Mouse (Mus musculus): ENCODE measurements at regions not wholly inside any gene's neighbourhood (a gene's known extent, or its start where the extent isn't known, plus 50 kb on each side); places are given as distances from the start of the nearest gene placed in this dataset.
"Not testable (repeated sequence)": the region's sequence is repeated elsewhere in the genome, so short reads cannot be mapped to it uniquely, and the experiment has no call there.

GRCm38 (mm10) chr10:66641966-66642365, 454.0 kb upstream of the Jmjd1c start:
- DNase-seq (ENCODE audit: low read depth, low spot score): no peak

GRCm38 (mm10) chr10:66643160-66643559, 452.8 kb upstream of the Jmjd1c start:
- no peak for DNase-seq (ENCODE audit: low read depth, low spot score)

- no peak for DNase-seq (ENCODE audit: low read depth, low spot score)
Measured at GRCm38 (mm10) chr10:66657520-66657919, 438.4 kb upstream of the Jmjd1c start.

DNA sequence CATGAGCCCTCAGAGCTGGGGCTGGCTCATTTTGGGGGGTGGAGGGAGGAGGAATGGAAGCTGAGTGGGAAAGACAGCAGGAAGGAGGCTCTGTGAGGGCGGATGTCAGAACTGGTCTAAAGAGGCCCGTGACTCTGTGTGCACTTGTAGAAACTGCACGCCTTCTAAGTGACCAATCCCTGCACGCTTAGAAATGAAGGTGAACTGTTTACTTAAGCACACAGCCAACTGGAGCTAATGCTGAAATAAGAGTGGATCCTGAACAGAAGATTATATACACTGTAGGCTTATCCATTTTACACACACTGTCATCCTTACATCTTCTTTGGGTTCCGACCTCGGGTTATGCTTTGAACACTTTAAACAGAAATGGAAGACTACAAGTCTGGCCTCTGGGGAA, 412.8 kb upstream of the Jmjd1c start:
- no peak for DNase-seq (ENCODE audit: low read depth, low spot score)

DNA sequence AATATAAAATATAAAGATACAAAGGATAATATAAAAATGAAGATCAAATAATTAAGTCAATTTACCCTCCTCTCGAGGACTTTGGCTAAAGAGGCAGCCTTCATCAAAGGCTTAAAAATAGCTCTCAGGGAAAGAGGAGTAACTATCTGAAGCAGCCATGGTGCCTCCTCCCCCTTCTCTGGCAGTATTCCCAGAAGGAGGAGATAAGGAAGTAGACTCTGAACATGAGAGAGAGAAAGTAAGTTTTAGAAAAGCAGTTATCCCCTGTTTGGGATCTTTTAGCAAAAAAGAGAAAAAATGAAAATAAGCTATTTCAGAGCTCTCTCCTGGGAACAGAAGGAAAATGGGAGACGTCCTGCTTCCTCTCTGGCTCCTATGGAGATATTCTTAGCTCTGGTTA, 406.7 kb upstream of the Jmjd1c start:
- DNase-seq (ENCODE audit: low read depth, low spot score): not testable (repeated sequence)

DNA sequence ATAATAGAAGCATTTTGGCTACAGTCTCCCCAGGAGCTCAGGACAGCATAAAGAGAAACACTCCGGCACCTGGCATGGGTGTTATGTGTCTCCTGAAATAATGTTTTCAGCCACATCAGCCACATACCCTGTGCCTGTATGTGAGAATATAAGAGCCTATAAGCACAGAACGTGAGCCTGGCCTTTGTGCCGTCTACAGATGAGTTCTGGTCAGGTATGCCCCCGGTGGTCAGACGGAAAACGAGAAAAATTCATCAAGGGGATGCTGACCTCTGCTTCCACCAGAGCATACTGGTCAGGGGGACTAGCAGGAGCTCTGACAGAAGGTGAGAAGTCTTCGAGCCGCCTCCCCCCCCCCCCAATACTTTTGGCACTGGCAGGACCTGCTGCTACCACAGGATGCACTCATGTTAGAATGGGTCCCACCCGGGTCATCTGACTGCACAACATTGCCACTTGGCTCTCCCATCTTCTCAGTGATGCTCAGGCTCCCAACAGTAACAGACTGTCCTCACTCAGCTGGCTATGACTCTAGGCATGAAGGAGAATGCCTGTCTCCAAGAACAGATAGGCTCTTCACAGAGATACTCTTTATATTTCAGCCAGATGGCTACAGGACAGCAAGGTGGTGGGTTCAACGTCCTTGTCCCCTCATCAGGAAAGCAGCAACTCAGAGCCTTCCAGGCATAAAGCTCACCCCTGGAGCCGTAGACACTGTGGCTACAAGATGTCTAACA, 401.2 kb upstream of the Jmjd1c start:
- DNase-seq (ENCODE audit: low read depth, low spot score): no peak

DNA sequence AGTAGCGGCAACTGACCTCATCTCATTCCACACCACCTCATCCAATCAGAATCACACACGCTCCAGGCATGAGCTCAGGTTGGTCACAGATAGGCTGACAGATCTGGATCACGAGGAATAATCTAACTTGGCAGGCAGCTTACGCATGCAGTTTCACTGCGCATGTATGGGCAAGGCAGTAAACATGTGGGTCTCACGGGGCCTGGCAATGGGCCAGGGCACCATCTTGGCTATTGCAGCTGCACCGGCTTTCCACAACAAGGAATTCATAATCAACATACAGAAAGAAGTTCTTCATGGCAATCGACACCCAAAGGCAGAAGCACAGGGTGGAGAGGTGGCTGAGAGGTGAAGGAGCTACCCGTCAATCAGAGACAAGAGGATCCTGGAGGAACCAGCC, 381.0 kb upstream of the Jmjd1c start:
- DNase-seq (ENCODE audit: low read depth, low spot score): not testable (repeated sequence)

DNA sequence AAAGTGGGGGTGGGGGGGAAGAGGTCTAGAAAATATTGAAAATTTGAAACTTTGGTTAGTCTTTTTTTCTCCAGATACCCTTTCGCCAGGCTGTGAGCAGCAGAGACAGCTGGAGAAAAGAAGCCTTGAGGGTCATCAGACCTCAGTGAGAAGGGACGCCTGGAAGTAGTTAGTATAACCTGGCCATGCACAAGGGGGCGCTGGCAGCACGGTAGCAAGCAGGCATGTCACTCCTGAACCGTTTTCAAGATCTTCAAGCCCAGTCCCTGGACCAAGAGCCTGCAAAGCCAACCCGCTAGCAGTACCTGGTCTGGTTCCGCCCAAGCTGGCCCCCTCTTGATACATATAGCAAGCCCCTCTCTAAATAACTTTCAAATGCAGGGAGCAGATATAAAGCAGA, 378.0 kb upstream of the Jmjd1c start:
- DNase-seq (ENCODE audit: low read depth, low spot score): no peak

GRCm38 (mm10) chr10:66719796-66720195, 376.1 kb upstream of the Jmjd1c start:
- no peak for DNase-seq (ENCODE audit: low read depth, low spot score)

- DNase-seq (ENCODE audit: low read depth, low spot score): no peak
Measured at GRCm38 (mm10) chr10:66733631-66734030, 362.3 kb upstream of the Jmjd1c start.

GRCm38 (mm10) chr10:66734853-66735252, 361.1 kb upstream of the Jmjd1c start:
- no peak for DNase-seq (ENCODE audit: low read depth, low spot score)

GRCm38 (mm10) chr10:66739017-66739416, 356.9 kb upstream of the Jmjd1c start:
- no peak for DNase-seq (ENCODE audit: low read depth, low spot score)

DNA sequence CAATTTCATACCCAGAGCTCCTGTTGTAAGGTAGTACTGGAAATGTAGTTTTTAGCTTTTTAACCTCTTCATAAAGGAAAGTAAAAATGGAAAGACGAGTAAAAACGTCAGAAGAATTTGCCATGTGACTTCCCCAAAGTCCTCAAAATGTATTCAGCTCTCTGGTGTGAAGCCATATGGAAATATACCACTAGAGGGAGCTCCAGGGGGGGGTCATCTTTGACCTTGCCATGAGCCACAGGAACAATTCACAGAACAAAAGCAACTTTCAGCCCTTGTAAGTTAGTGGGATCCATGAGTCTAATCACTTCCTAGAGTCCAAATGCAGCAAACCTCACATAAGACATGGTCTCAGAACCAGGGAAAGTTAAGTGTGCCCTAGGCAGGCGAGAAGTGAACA, 354.1 kb upstream of the Jmjd1c start:
- DNase-seq (ENCODE audit: low read depth, low spot score): no peak

- no peak for DNase-seq (ENCODE audit: low read depth, low spot score)
Measured at GRCm38 (mm10) chr10:66743254-66743653, 352.7 kb upstream of the Jmjd1c start.

DNA sequence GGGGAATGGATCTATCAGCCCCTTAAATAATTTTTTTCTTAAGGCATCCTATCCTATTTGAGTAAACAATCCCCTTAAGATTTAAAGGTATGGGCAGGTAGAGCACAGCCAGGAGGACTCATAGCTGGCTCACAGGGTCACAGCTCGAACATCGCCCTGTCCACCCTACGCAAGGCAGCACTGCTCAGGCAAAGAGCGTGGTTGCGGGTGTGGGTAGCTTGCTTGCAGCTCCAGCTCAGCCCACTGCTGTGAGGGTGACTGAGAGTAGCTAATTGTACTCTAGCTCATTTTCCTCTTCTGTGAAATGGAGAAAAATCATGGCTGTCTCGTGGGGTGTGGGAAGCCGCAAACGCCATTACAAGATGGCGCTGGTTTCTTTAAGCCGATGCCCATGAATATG, 350.1 kb upstream of the Jmjd1c start:
- no peak for DNase-seq (ENCODE audit: low read depth, low spot score)

GRCm38 (mm10) chr10:66752237-66752810, 343.6 kb upstream of the Jmjd1c start:
- no peak for DNase-seq (ENCODE audit: low read depth, low spot score)

GRCm38 (mm10) chr10:66756866-66757265, 339.1 kb upstream of the Jmjd1c start:
- DNase-seq (ENCODE audit: low read depth, low spot score): no peak

- DNase-seq (ENCODE audit: low read depth, low spot score): no peak
Measured at GRCm38 (mm10) chr10:66770161-66771030, 325.5 kb upstream of the Jmjd1c start.

DNA sequence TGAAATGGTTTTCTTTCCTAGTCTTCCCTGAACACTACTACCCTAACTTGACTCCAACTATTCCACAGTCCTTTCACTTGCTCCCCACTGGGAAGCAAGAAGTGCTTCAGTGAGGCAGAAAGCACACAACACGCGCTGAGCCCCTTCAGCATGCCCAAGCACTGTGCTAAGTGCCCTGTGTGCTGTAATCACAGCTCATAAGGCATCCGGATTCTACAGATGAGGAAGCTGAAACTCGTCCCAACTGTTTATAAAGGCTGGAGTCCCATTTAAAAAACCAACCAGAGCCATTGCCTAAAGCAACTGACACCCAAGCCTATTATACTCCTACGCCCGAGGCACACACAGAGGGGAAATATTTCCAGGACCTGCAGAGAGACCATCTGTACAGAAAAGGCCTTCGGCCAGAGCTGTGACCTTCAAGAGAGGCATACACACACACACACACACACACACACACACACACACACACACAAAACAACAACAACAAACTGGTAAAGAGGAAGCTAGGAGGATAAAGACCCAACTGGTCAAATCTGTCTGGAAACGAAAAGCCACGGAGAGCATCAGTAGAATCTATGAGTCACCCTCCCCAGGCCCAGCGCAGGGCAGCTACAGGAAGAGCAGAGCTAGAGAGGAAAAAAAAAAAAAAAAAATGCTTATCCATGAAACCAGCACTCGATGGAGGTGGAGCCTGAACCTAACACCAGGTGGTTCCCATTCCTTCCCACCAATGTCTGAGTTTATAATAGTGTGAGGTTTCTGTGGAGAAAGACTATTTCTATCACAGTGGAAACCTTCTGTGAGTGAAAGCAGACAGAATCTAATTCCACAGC, 315.4 kb upstream of the Jmjd1c start:
- DNase-seq (ENCODE audit: low read depth, low spot score): no peak

- DNase-seq (ENCODE audit: low read depth, low spot score): no peak
Measured at GRCm38 (mm10) chr10:66781171-66781510, 314.8 kb upstream of the Jmjd1c start.

GRCm38 (mm10) chr10:66782025-66782424, 313.9 kb upstream of the Jmjd1c start:
- no peak for DNase-seq (ENCODE audit: low read depth, low spot score)

- no peak for DNase-seq (ENCODE audit: low read depth, low spot score)
Measured at GRCm38 (mm10) chr10:66787812-66788211, 308.1 kb upstream of the Jmjd1c start.

Measured in c-Kit-negative CD71-positive TER-119-positive erythroid progenitor cells, embryonic 14.5 days (primary cell).